Mouse (Mus musculus): ENCODE measurements around the gene Fam69a.
"Not testable (repeated sequence)": the region's sequence is repeated elsewhere in the genome, so short reads cannot be mapped to it uniquely, and the experiment has no call there.

- not testable (repeated sequence) for TF ChIP-seq CTCF, EP300 (IDR thresholded peaks at IDR 0.05; ENCODE audit: low read depth)
Observed at GRCm38 (mm10) chr5:107938483-107938882, 48.4 kb downstream of the Fam69a start.
